Mouse (Mus musculus): Measurements from ENCODE around the gene Nfil3. TPM values are rescaled to one million over a fixed set of nuclear protein-coding genes. Genes with fewer than 3 reads are reported as not detected.
A peak's percentile ranks its signal among the peaks of the same experiment; 100 is the strongest.

Gene Nfil3
- polyA plus RNA-seq, 1 experiment: 9.6 TPM

GRCm38 (mm10) chr13:52981441-52982281 is 788 bp upstream of the Nfil3 start:
- peaks cover 2% of the 10 kb centered on the region; the same call in 1 of the 2 replicates for H3K4me1 ChIP-seq (ENCODE audit: control insufficient read depth, insufficient read depth, low read length)
- peak overlapping the region; percentile 57 for H3K4me3 ChIP-seq (replicated peaks; ENCODE audit: insufficient read depth, low read depth, low read length)
- H3K27me3 ChIP-seq (ENCODE audit: control insufficient read depth, insufficient read depth, low read length): no peaks in the 10 kb centered on the region
- DNase-seq: peak; percentile 81 to 82
- TF ChIP-seq CTCF (IDR thresholded peaks at IDR 0.05; ENCODE audit: borderline replicate concordance, insufficient read depth, low read depth, low read length) (no peak), POLR2A (IDR thresholded peaks at IDR 0.05; ENCODE audit: borderline replicate concordance, insufficient read depth, low read length) (no peak)
- WGBS: under 1% methylated on average over 51 of the region's 51 CpGs
- H3K27ac ChIP-seq (ENCODE audit: insufficient read depth, low read length): peak overlapping the region; percentile 4; the same call in 1 of the 2 replicates

GRCm38 (mm10) chr13:52980211-52980950 is 492 bp downstream of the Nfil3 start:
- peak overlapping the region; percentile 91 for H3K4me3 ChIP-seq (replicated peaks; ENCODE audit: insufficient read depth, low read depth, low read length)
- DNase-seq: peak; percentile 89
- WGBS: under 1% methylated on average over 70 of the region's 77 CpGs
- TF ChIP-seq POLR2A (IDR thresholded peaks at IDR 0.05; ENCODE audit: borderline replicate concordance, insufficient read depth, low read length) (peak; percentile 46; the same call in 1 of the 2 replicates), CTCF (IDR thresholded peaks at IDR 0.05; ENCODE audit: borderline replicate concordance, insufficient read depth, low read depth, low read length) (peak; percentile 20; the same call in 1 of the 2 replicates)
- peaks cover 5% of the 10 kb centered on the region; the same call in 1 of the 2 replicates for H3K4me1 ChIP-seq (ENCODE audit: control insufficient read depth, insufficient read depth, low read length)
- H3K27me3 ChIP-seq (ENCODE audit: control insufficient read depth, insufficient read depth, low read length): no peaks in the 10 kb centered on the region
- H3K27ac ChIP-seq (ENCODE audit: insufficient read depth, low read length): peak overlapping the region; percentile 99

GRCm38 (mm10) chr13:52979331-52980051 is 1.4 kb downstream of the Nfil3 start:
- peak overlapping the region; percentile 91 for H3K4me3 ChIP-seq (replicated peaks; ENCODE audit: insufficient read depth, low read depth, low read length)
- peak overlapping the region; percentile 99; the same call in 1 of the 2 replicates for H3K27ac ChIP-seq (ENCODE audit: insufficient read depth, low read length)
- TF ChIP-seq CTCF (IDR thresholded peaks at IDR 0.05; ENCODE audit: borderline replicate concordance, insufficient read depth, low read depth, low read length): no peak
- no peak for TF ChIP-seq POLR2A (IDR thresholded peaks at IDR 0.05; ENCODE audit: borderline replicate concordance, insufficient read depth, low read length)
- DNase-seq: peak; percentile 46 to 64
- WGBS: under 1% methylated on average over 22 of the region's 22 CpGs
- H3K27me3 ChIP-seq (ENCODE audit: control insufficient read depth, insufficient read depth, low read length): no peaks in the 10 kb centered on the region
- H3K4me1 ChIP-seq (ENCODE audit: control insufficient read depth, insufficient read depth, low read length): peaks cover 5% of the 10 kb centered on the region; the same call in 1 of the 2 replicates

DNA sequence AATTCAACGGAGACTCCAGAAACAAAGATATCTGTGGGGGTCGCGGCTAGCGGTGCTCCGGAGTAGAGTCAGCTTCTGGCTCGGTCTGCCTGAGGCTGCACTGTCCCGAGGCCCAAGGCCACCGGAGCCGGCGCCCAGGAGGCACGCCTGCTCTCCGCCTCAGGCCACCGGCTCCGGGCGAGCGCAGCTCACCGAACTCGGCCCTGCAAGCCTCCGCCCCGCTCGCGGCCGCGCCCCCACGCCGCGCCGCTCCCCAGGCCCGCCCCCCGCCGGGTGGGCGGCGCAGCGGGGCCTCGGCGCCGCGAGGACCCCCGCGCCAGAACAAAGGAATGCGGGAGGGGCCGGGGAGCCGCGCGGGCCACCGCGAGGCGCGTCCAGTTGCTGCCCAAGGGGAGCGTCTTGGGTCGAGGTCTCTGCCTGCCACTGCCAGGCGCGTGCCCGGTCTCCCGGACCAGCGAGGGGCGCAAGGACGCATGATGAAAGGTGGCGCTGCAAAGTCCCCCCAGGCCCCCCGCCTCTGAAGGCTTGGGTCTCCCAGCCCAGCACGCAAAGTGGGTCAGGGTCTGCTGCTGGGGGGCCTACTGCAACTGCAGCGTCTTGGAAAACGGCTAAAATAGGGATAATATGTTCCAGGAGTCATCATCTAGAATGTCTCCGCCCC is 2.4 kb downstream of the Nfil3 start:
- peaks cover 7% of the 10 kb centered on the region; the same call in 1 of the 2 replicates for H3K4me1 ChIP-seq (ENCODE audit: control insufficient read depth, insufficient read depth, low read length)

DNA sequence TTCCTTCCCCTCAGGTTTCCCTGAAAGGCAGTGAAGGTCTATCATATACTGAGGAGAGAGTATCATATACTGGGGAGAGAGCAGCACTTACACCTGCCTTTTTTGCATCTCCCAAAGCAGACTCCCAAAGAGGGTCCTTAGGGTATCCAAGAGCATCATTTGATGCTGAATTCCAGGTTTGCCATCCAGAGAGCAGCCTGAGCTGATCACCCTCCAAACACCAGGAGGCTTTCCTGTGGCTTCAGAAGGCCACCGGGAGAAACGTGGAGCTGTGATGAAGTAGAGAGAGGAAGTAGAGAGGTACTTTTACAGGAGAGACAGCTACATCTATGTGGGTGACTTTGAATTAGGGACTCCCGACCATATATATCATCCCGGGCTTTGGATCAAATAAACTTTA is 3.1 kb downstream of the Nfil3 start:
- WGBS: 34% methylated on average over 4 of the region's 4 CpGs
- Histone ChIP-seq H3K27ac (ENCODE audit: insufficient read depth, low read length) (no peak overlapping the region), H3K4me3 (replicated peaks; ENCODE audit: insufficient read depth, low read depth, low read length) (no peak overlapping the region), H3K4me1 (ENCODE audit: control insufficient read depth, insufficient read depth, low read length) (peaks cover 10% of the 10 kb centered on the region; the same call in 1 of the 2 replicates), H3K27me3 (ENCODE audit: control insufficient read depth, insufficient read depth, low read length) (no peaks in the 10 kb centered on the region)
- no peak for DNase-seq
- no peak for TF ChIP-seq CTCF (IDR thresholded peaks at IDR 0.05; ENCODE audit: borderline replicate concordance, insufficient read depth, low read depth, low read length)
- no peak for TF ChIP-seq POLR2A (IDR thresholded peaks at IDR 0.05; ENCODE audit: borderline replicate concordance, insufficient read depth, low read length)

More for the DNA sequence above, 2.4 kb downstream of the Nfil3 start:
- WGBS: 1% methylated on average over 64 of the region's 64 CpGs
- peak overlapping the region; percentile 62; the same call in 1 of the 2 replicates for H3K27ac ChIP-seq (ENCODE audit: insufficient read depth, low read length)
- peak; percentile 43 to 58 for DNase-seq
- peak overlapping the region; percentile 56 for H3K4me3 ChIP-seq (replicated peaks; ENCODE audit: insufficient read depth, low read depth, low read length)
- TF ChIP-seq CTCF (IDR thresholded peaks at IDR 0.05; ENCODE audit: borderline replicate concordance, insufficient read depth, low read depth, low read length): no peak
- no peak for TF ChIP-seq POLR2A (IDR thresholded peaks at IDR 0.05; ENCODE audit: borderline replicate concordance, insufficient read depth, low read length)
- H3K27me3 ChIP-seq (ENCODE audit: control insufficient read depth, insufficient read depth, low read length): no peaks in the 10 kb centered on the region

- no peak overlapping the region for H3K27ac ChIP-seq (ENCODE audit: insufficient read depth, low read length)
- H3K27me3 ChIP-seq (ENCODE audit: control insufficient read depth, insufficient read depth, low read length): no peaks in the 10 kb centered on the region
- H3K4me1 ChIP-seq (ENCODE audit: control insufficient read depth, insufficient read depth, low read length): peaks cover 10% of the 10 kb centered on the region; the same call in 1 of the 2 replicates
- TF ChIP-seq CTCF (IDR thresholded peaks at IDR 0.05; ENCODE audit: borderline replicate concordance, insufficient read depth, low read depth, low read length): no peak
- no peak for TF ChIP-seq POLR2A (IDR thresholded peaks at IDR 0.05; ENCODE audit: borderline replicate concordance, insufficient read depth, low read length)
- H3K4me3 ChIP-seq (replicated peaks; ENCODE audit: insufficient read depth, low read depth, low read length): no peak overlapping the region
- no peak for DNase-seq
- 93% methylated on average over 9 of the region's 9 CpGs for WGBS
These were observed 3.7 kb downstream of the Nfil3 start for GRCm38 (mm10) chr13:52977221-52977609.

Measured in cerebellum, adult 2 months (tissue).